Mouse (Mus musculus) E14TG2a.4 (cell line): ENCODE results near the gene 4930556J24Rik.

Source experiments
- CTCF ChIP-seq: conservative IDR thresholded peaks from 2 replicates; pipeline ENCODE4 v1.5.1; 2014; ENCODE audit warnings: low read length
- NANOG ChIP-seq: IDR thresholded peaks from 2 replicates; pipeline ENCODE4 v1.6.1; 2014; ENCODE audit warnings: borderline replicate concordance, low read length, mixed read lengths
- POU5F1 ChIP-seq: IDR thresholded peaks from 2 replicates; pipeline ENCODE4 v1.6.1; 2014; ENCODE audit warnings: low read length, borderline replicate concordance

DNA sequence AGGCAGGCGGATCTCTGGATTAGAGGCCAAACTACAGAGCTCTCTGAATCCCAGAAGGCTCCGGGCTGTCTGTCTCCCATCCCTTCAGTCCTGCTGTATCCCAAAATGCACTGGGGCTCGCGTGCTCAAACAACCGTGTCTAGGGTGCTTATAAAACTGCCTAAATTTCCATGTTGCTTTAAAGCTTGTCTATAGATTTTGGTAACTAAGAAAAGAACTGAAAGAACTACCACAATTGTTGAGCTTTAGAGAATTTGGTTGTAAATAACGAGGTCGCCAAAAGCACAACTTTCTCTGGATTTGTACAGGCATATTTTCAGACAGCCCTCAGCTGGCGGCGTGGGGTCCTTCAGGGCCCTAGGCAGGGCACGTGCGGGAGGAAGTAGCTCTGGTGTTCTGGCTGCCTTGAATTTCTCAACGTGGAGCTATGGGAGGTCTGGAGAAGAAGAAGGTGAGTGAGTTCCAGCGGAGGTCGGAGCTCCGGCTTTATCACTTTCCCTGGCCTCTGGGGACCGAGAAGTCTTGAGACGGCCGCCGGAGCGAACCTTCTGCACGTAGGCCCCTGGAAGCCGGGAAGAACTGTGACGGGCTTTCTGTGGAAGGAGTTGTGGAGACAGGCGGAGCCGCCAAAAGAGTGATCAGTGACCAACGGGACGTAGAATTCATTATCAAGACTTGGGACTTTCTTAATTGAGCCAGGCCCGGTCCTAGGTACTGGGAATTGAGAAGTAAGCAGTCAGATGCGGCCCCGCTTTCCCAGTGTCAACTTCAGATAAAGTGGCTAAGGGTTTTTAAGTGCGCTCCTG lies 12.8 kb downstream of the 4930556J24Rik start, which contains the start of gene Pes1:
- TF ChIP-seq CTCF (no peak), POU5F1 (no peak), NANOG (no peak)
